Mouse (Mus musculus): Measurements from ENCODE around the gene Gm13088. TPM values are rescaled to one million over a fixed set of nuclear protein-coding genes. Genes with fewer than 3 reads are reported as not detected.
"Not testable (repeated sequence)": the region's sequence is repeated elsewhere in the genome, so short reads cannot be mapped to it uniquely, and the experiment has no call there.

Gm13088 gene
- total RNA-seq (2021) = not detected

GRCm38 (mm10) chr4:143657146-143657545, at the start of gene Gm13088:
Gm13088 (minus strand) TSS chr4:143657246.
- DNase-seq; intact Hi-C loops (cut with DNase I): not testable (repeated sequence)

- no peak for DNase-seq
- intact Hi-C loops (cut with DNase I) = no loop called here
Observed at GRCm38 (mm10) chr4:143702611-143703010, 45.6 kb upstream of the Gm13088 start, which contains the start of gene Gm13089. Gm13089 (minus strand) TSS chr4:143702711.

- intact Hi-C loops (cut with DNase I) = loop anchor here (5.0 kb wide), 1 partner anchor 279 kb away; no protein-coding TSS in a partner anchor
- DNase-seq = not testable (repeated sequence)
Observed at GRCm38 (mm10) chr4:143618101-143618500, 38.9 kb downstream of the Gm13088 start.

- intact Hi-C loops (cut with DNase I) = loop anchor here (5.0 kb wide), 1 partner anchor 283 kb away; no protein-coding TSS in a partner anchor
- DNase-seq = not testable (repeated sequence)
Observed at GRCm38 (mm10) chr4:143614703-143615102, 42.3 kb downstream of the Gm13088 start, which contains the start of gene Gm13083. Gm13083 (plus strand) TSS chr4:143615003.

- intact Hi-C loops (cut with DNase I); DNase-seq: not testable (repeated sequence)
Observed at GRCm38 (mm10) chr4:143611927-143612326, 45.1 kb downstream of the Gm13088 start.

Other genes starting within 250 kb of the Gm13088 start
- gene Pramef8, start 244.8 kb downstream of the Gm13088 start, total RNA-seq (2021) = 10 to 100 TPM; 16.0 to 18.5 TPM
- gene Oog4, start 206.9 kb downstream of the Gm13088 start, total RNA-seq (2021) = not detected
- gene Gm13043, start 145.9 kb downstream of the Gm13088 start, total RNA-seq (2021) = not detected
- not detected for gene Gm13040, start 121.3 kb downstream of the Gm13088 start, total RNA-seq (2021)
- gene BC080695, start 105.5 kb downstream of the Gm13088 start, total RNA-seq (2021) = not detected
- not detected for gene Gm13057, start 105.5 kb downstream of the Gm13088 start, total RNA-seq (2021)
- not detected for gene Gm13083, start 42.2 kb downstream of the Gm13088 start, total RNA-seq (2021)
- not detected for gene Gm13089, start 45.5 kb upstream of the Gm13088 start, total RNA-seq (2021)
- gene Gm13078, start 62.2 kb upstream of the Gm13088 start, total RNA-seq (2021) = not detected
- not detected for gene Gm13023, start 132.1 kb upstream of the Gm13088 start, total RNA-seq (2021)
- not detected for gene Gm13084, start 158.8 kb upstream of the Gm13088 start, total RNA-seq (2021)
- gene Gm13103, start 189.3 kb upstream of the Gm13088 start, total RNA-seq (2021) = not detected
- gene Pramef6, start 243.1 kb upstream of the Gm13088 start, total RNA-seq (2021) = not detected